Mouse (Mus musculus) limb, embryonic 10.5 days (tissue): ENCODE measurements around the gene Fyn. TPM values are rescaled to one million over a fixed set of nuclear protein-coding genes. Genes with fewer than 3 reads are reported as not detected.

Source experiments
- DNase-seq: peaks from one replicate; pipeline ENCODE4 v3.0.0-alpha.2; 2017; ENCODE audit warnings: low spot score
- H3K27ac ChIP-seq: fragments of 300-500 bp; sonication (generic); 2 replicates; pipeline ENCODE4 v1.5.1; 2016; ENCODE audit warnings: mild to moderate bottlenecking
- H3K27me3 ChIP-seq: fragments of 300-500 bp; sonication (generic); 2 replicates; pipeline ENCODE4 v1.6.1; 2016; ENCODE audit warnings: low read depth, mild to moderate bottlenecking; ENCODE audit not compliant: poor library complexity, severe bottlenecking
- H3K36me3 ChIP-seq: fragments of 300-500 bp; sonication (generic); 2 replicates; pipeline ENCODE4 v1.6.1; 2016; ENCODE audit warnings: mild to moderate bottlenecking, moderate library complexity
- H3K4me1 ChIP-seq: fragments of 300-500 bp; sonication (generic); 2 replicates; pipeline ENCODE4 v1.6.1; 2016
- H3K4me3 ChIP-seq: fragments of 300-500 bp; sonication (generic); 2 replicates; pipeline ENCODE4 v1.5.1; 2016; ENCODE audit warnings: mild to moderate bottlenecking, moderate library complexity
- H3K9me3 ChIP-seq: fragments of 300-500 bp; sonication (generic); replicated peaks from 2 replicates; pipeline ENCODE4 v1.6.1; 2016; ENCODE audit warnings: mild to moderate bottlenecking
- WGBS: fragments of 180-500 bp; shearing (Covaris S2); methylation state at CpG from one replicate; pipeline ENCODE4 v1.1.7; 2016; 5-methylcytosine and 5-hydroxymethylcytosine counted together
- polyA plus RNA-seq: library from polyadenylated mRNA; unstranded; fragments of >200 nt; fragmentation: Nextera tagmentation; extraction: Ambion mirVana; gene quantifications from 2 replicates; pipeline ENCODE4 v1.2.1, GENCODE M21; 2016

Fyn gene
- polyA plus RNA-seq, 1 experiment from 2014 or later, result 16.0 TPM

DNA sequence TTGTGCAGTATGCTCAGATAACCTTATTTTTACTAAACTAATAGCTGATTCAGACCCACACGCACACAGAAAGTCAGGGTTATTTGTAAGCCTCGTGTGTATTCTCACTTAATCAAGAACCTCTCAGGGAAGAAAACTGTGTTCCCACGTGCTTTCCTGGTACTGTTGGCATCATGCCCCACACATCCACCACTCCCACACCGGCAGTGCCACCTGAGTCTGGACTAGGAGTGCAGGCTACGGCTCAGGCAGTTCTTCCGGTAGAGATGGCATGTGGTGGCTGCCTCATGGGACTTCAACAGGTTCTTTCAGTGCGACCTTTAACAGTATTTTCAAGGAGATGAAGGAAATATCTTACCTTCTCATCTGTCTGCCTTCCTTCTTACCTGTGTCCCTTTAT lies 104.3 kb downstream of the Fyn start:
- Histone ChIP-seq H3K27me3 (no peaks in the 10 kb centered on the region), H3K36me3 (no peaks in the 10 kb centered on the region), H3K9me3 (no peaks in the 10 kb centered on the region), H3K4me3 (no peak overlapping the region), H3K27ac (no peak overlapping the region), H3K4me1 (peaks cover 8% of the 10 kb centered on the region; the same call in 1 of the 2 replicates)
- WGBS, result 91% methylated on average over 7 of the region's 7 CpGs
- no peak for DNase-seq

DNA sequence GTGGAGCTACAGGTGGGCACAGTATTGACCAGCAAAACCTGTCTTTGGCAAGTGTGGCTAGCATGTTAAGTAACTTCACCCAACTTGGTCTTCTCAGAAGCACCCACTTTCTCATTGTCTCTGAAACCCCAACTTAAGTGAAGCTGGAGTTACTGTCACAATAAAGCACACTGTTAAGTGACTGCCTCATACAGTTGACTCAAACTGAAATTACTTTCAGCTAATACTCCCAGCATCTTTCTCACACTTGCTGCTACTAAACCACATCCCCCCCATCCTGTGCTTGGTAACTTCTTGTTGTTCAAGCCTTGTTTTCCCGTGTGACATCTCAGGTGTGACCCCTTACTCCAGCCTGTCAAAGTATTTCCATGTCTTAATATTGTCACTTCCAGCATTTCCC lies 110.7 kb downstream of the Fyn start:
- 84% methylated on average over 1 of the region's 1 CpGs for WGBS

GRCm38 (mm10) chr10:39484382-39484826 lies 115.7 kb downstream of the Fyn start:
- WGBS, result 11% methylated on average over 8 of the region's 8 CpGs

More for the DNA sequence above, 110.7 kb downstream of the Fyn start:
- Histone ChIP-seq H3K27me3 (no peaks in the 10 kb centered on the region), H3K9me3 (no peaks in the 10 kb centered on the region; the same call in 1 of the 2 replicates), H3K4me1 (peaks cover 5% of the 10 kb centered on the region), H3K27ac (no peak overlapping the region), H3K36me3 (peaks cover 9% of the 10 kb centered on the region; the same call in 1 of the 2 replicates), H3K4me3 (no peak overlapping the region)
- no peak for DNase-seq

GRCm38 (mm10) chr10:39484892-39485291 lies 116.2 kb downstream of the Fyn start:
- Histone ChIP-seq H3K27ac (peak overlapping the region; percentile 20; the same call in 1 of the 2 replicates), H3K4me1 (peaks cover 42% of the 10 kb centered on the region), H3K9me3 (no peaks in the 10 kb centered on the region; the same call in 1 of the 2 replicates), H3K4me3 (no peak overlapping the region), H3K36me3 (peaks cover 9% of the 10 kb centered on the region; the same call in 1 of the 2 replicates), H3K27me3 (no peaks in the 10 kb centered on the region)
- 38% methylated on average over 6 of the region's 6 CpGs for WGBS
- DNase-seq, result no peak

More at GRCm38 (mm10) chr10:39484382-39484826, 115.7 kb downstream of the Fyn start:
- no peak for DNase-seq
- H3K9me3 ChIP-seq, result no peaks in the 10 kb centered on the region; the same call in 1 of the 2 replicates
- H3K36me3 ChIP-seq, result peaks cover 9% of the 10 kb centered on the region; the same call in 1 of the 2 replicates
- H3K4me1 ChIP-seq, result peaks cover 42% of the 10 kb centered on the region
- peak overlapping the region; percentile 20; the same call in 1 of the 2 replicates for H3K27ac ChIP-seq
- no peaks in the 10 kb centered on the region for H3K27me3 ChIP-seq
- H3K4me3 ChIP-seq, result no peak overlapping the region

DNA sequence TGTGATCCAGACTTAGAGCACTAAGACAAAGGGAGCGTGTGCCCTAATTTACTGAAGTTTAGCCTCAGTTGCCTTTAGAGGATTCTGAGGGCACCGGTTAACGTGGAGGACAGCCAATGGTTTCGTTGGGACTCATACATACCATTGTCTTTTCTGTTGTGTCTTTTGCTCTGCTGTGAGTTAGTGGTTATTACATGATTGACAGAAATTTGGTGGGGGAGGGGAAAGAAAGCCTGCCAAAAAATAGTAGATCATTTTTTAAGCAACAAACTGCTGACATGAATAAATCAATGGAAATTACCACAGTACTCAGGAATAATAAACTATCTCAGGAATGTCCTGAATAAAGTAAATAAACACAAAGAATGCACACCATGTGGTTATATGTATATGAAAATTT lies 117.3 kb downstream of the Fyn start:
- Histone ChIP-seq H3K27me3 (no peaks in the 10 kb centered on the region), H3K4me3 (no peak overlapping the region), H3K27ac (no peak overlapping the region), H3K9me3 (no peaks in the 10 kb centered on the region; the same call in 1 of the 2 replicates), H3K36me3 (peaks cover 9% of the 10 kb centered on the region; the same call in 1 of the 2 replicates), H3K4me1 (peaks cover 45% of the 10 kb centered on the region)
- no peak for DNase-seq
- WGBS, result 92% methylated on average over 4 of the region's 4 CpGs

GRCm38 (mm10) chr10:39486501-39487450 lies 118.1 kb downstream of the Fyn start:
- Histone ChIP-seq H3K9me3 (no peaks in the 10 kb centered on the region; the same call in 1 of the 2 replicates), H3K4me3 (no peak overlapping the region), H3K36me3 (peaks cover 13% of the 10 kb centered on the region; the same call in 1 of the 2 replicates), H3K27me3 (no peaks in the 10 kb centered on the region), H3K4me1 (peaks cover 45% of the 10 kb centered on the region), H3K27ac (no peak overlapping the region)
- DNase-seq, result no peak
- WGBS, result 60% methylated on average over 11 of the region's 11 CpGs

GRCm38 (mm10) chr10:39487740-39488415 lies 119.2 kb downstream of the Fyn start:
- Histone ChIP-seq H3K4me1 (peaks cover 45% of the 10 kb centered on the region), H3K9me3 (no peaks in the 10 kb centered on the region; the same call in 1 of the 2 replicates), H3K4me3 (no peak overlapping the region), H3K36me3 (peaks cover 10% of the 10 kb centered on the region; the same call in 1 of the 2 replicates), H3K27ac (no peak overlapping the region), H3K27me3 (no peaks in the 10 kb centered on the region)
- no peak for DNase-seq
- WGBS, result 81% methylated on average over 14 of the region's 14 CpGs

DNA sequence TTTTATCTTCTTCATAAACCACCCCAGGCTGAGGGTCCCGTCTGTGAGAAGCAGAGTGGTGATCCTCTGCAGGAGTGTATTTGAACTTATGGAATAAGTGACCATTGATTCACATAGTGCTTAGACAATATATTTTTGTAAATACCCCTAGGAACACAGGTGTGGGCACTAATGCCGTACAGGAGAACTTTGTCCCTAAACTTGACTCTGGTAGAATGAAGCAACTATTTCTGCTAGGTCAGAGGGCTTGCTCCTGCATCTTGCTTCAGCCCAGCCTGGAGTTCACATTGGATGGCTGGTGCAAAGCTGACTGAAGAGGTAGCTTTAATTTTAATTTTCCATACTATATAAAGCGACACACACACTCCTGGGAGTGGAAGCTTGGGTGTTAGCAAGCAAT lies 119.9 kb downstream of the Fyn start:
- H3K4me3 ChIP-seq, result no peak overlapping the region
- 0 out of 2 replicates have a peak, but pooled peaks cover 3% of the 10 kb centered on the region for H3K36me3 ChIP-seq

DNA sequence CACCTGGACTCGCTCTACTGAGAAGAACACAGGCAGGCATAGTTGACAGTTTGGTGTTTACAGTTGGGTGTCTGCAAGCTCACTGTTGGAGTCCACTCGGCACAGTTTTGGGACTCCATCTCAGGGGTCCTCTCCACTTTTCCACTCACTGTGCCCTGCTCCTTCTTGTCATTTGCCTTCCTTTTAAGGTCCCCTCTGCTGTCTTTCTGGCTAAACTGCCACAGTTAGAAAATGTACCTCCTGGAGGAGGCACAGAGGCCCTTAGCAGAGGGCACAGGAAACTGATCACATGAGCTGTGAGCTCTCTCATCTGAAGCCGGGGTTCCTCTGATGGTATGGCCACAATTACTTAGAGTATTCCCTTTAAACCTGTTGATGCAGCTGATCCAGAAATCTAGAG lies 120.3 kb downstream of the Fyn start:
- no peaks in the 10 kb centered on the region for H3K27me3 ChIP-seq
- H3K4me3 ChIP-seq, result no peak overlapping the region
- no peak for DNase-seq
- WGBS, result 79% methylated on average over 3 of the region's 3 CpGs
- H3K27ac ChIP-seq, result no peak overlapping the region
- peaks cover 45% of the 10 kb centered on the region for H3K4me1 ChIP-seq
- H3K9me3 ChIP-seq, result no peaks in the 10 kb centered on the region
- 0 out of 2 replicates have a peak, but pooled peaks cover 3% of the 10 kb centered on the region for H3K36me3 ChIP-seq

More for the DNA sequence above, 119.9 kb downstream of the Fyn start:
- Histone ChIP-seq H3K9me3 (no peaks in the 10 kb centered on the region), H3K27ac (no peak overlapping the region), H3K4me1 (peaks cover 45% of the 10 kb centered on the region), H3K27me3 (no peaks in the 10 kb centered on the region)
- DNase-seq, result no peak
- 70% methylated on average over 3 of the region's 3 CpGs for WGBS

DNA sequence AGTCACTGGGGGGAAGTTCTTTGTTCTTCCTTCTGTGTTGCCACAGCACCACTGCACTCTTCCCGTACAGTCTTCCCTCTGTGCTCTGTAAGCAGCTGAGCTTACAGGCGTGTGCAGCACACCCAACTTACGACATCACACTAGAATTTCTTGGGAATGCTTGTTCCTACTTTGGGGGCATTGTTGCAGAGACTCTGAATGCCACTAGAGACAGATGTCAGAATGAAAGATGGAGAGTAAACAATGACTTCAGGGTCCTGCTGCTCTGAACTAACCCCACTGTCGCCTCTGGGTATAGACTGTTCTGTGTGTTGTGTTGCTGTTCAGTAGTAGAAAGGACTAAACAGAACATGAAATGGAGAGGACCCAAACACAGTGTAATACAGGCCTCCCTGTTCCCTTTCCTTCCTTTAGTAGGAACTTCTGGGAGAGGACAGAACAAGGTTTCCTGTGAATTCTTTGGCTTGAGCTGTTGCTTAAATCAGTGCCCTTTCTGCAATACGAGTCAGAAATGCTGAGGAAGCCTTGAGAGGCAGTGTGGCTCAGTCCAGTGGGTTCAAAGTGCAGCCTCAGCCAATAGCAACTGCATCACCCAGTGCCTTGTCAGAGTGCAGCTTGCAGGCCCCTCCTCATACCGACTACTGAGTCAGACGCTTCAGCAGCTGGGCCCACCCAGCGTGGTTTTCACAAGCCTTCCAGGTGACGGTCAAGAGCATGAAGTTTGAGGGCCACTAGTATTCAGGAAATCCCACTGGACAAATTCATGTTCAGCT lies 121.9 kb downstream of the Fyn start:
- WGBS, result 82% methylated on average over 9 of the region's 9 CpGs

GRCm38 (mm10) chr10:39492146-39492545 lies 123.5 kb downstream of the Fyn start:
- DNase-seq, result no peak
- no peaks in the 10 kb centered on the region for H3K9me3 ChIP-seq
- H3K27me3 ChIP-seq, result no peaks in the 10 kb centered on the region
- H3K27ac ChIP-seq, result no peak overlapping the region
- peaks cover 30% of the 10 kb centered on the region for H3K4me1 ChIP-seq
- 0 out of 2 replicates have a peak, but pooled peaks cover 3% of the 10 kb centered on the region for H3K36me3 ChIP-seq
- 90% methylated on average over 6 of the region's 6 CpGs for WGBS
- H3K4me3 ChIP-seq, result no peak overlapping the region

More for the DNA sequence above, 121.9 kb downstream of the Fyn start:
- H3K4me1 ChIP-seq, result peaks cover 34% of the 10 kb centered on the region
- no peak for DNase-seq
- H3K4me3 ChIP-seq, result no peak overlapping the region
- no peak overlapping the region for H3K27ac ChIP-seq
- H3K9me3 ChIP-seq, result no peaks in the 10 kb centered on the region
- no peaks in the 10 kb centered on the region for H3K27me3 ChIP-seq
- H3K36me3 ChIP-seq, result 0 out of 2 replicates have a peak, but pooled peaks cover 3% of the 10 kb centered on the region

DNA sequence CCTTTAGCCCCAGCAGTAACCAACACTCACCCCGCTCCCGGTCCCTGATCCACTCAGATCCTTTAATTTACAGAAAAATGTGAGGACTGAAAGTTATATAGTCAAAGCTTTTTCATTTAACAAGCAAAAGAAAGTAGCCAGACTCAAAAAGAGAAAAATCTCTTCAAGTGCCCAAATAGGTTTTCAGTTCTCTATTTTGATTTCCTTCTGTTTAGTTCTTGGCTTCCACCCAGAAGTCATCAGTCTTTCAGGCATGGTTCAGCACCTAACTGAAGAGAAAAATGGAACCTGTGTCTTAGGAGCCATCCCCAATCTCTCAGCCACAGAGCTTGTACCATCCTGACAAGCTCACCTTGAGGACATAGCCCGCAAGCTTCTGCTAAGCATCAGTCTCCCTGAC lies 124.4 kb downstream of the Fyn start:
- WGBS, result 96% methylated on average over 3 of the region's 3 CpGs
- DNase-seq, result no peak
- no peak overlapping the region for H3K27ac ChIP-seq

More for the DNA sequence above, 124.4 kb downstream of the Fyn start:
- peaks cover 23% of the 10 kb centered on the region for H3K4me1 ChIP-seq
- H3K9me3 ChIP-seq, result no peaks in the 10 kb centered on the region
- H3K27me3 ChIP-seq, result no peaks in the 10 kb centered on the region
- no peak overlapping the region for H3K4me3 ChIP-seq
- H3K36me3 ChIP-seq, result 0 out of 2 replicates have a peak, but pooled peaks cover 3% of the 10 kb centered on the region
